Mouse (Mus musculus) gastrocnemius, postnatal 14 days (tissue): Measurements from ENCODE around the gene Wdr63. TPM values are rescaled to one million over a fixed set of nuclear protein-coding genes. Genes with fewer than 3 reads are reported as not detected.

Experiments used
- total RNA-seq, 2 experiments: library from RNA; stranded (reverse); gene quantifications; 2 replicates each; pipeline ENCODE4 v1.2.3; 2021

Gene Wdr63
- total RNA-seq, 2 experiments from 2014 or later: not detected

Other genes starting within 250 kb of the Wdr63 start
- gene Bcl10, start 185.3 kb downstream of the Wdr63 start, total RNA-seq: 10 to 100 TPM; 13.6 to 14.0 TPM
- 10 to 100 TPM; 12.1 to 15.0 TPM for gene 2410004B18Rik, start 170.1 kb downstream of the Wdr63 start, total RNA-seq
- gene Syde2, start 120.3 kb downstream of the Wdr63 start, total RNA-seq: 1 to 10 TPM; 1.6 to 1.8 TPM
- not detected for gene Mcoln3, start 9.3 kb upstream of the Wdr63 start, total RNA-seq
- under 1 TPM in 1 of 2 experiments, not detected in 1; 0.12 TPM for gene Mcoln2, start 41.7 kb upstream of the Wdr63 start, total RNA-seq
- gene Lpar3, start 112.8 kb upstream of the Wdr63 start, total RNA-seq: under 1 TPM; 0.18 to 0.29 TPM